Mouse (Mus musculus): Measurements from ENCODE around the gene Pja2. TPM values are rescaled to one million over a fixed set of nuclear protein-coding genes. Genes with fewer than 3 reads are reported as not detected.

Gene Pja2
- polyA plus RNA-seq, 1 experiment from 2014 or later: 92.1 TPM

- Histone ChIP-seq H3K9me3 (ENCODE audit: control insufficient read depth, low read length) (no peaks in the 10 kb centered on the region), H3K27ac (ENCODE audit: low read depth, low read length) (no peak overlapping the region), H3K4me2 (replicated peaks; ENCODE audit: low read depth, low read length) (no peak overlapping the region), H3K4me1 (replicated peaks; ENCODE audit: control insufficient read depth, insufficient read depth, low read length) (no peaks in the 10 kb centered on the region), H3K27me3 (ENCODE audit: control insufficient read depth, insufficient read depth, low read length) (no peaks in the 10 kb centered on the region), H3K36me3 (ENCODE audit: control insufficient read depth, insufficient read depth, low read length) (no peaks in the 10 kb centered on the region), H3K4me3 (ENCODE audit: low read depth, low read length) (no peak overlapping the region), H3K9ac (ENCODE audit: low read depth, low read length) (no peak overlapping the region)
- DNase-seq (ENCODE audit: low spot score) (no peak), ATAC-seq (ENCODE audit: low FRiP score) (no peak)
- 76% methylated on average over 8 of the region's 8 CpGs for WGBS
Observed at GRCm38 (mm10) chr17:64231172-64231571, 100.5 kb downstream of the Pja2 start.
